Mouse (Mus musculus) heart, adult 2 months (tissue): Measurements from ENCODE around the gene Rbm6. TPM values are rescaled to one million over a fixed set of nuclear protein-coding genes. Genes with fewer than 3 reads are reported as not detected.

Experiments used
- DNase-seq, 2 experiments: peaks; one replicate each; pipeline ENCODE4 v3.0.0; 2021
- H3K27ac ChIP-seq: fragments of 200-600 bp; 2 replicates; pipeline ENCODE4 v1.8.1; 2022
- H3K27me3 ChIP-seq: fragments of 200-500 bp; 2 replicates; pipeline ENCODE4 v1.6.1; 2012; ENCODE audit warnings: mild to moderate bottlenecking, low read length, inconsistent platforms, mixed read lengths; ENCODE audit not compliant: control insufficient read depth, insufficient read depth
- H3K36me3 ChIP-seq: fragments of 200-500 bp; 2 replicates; pipeline ENCODE4 v1.6.1; 2012; ENCODE audit warnings: low read length, inconsistent platforms; ENCODE audit not compliant: control insufficient read depth, insufficient read depth
- H3K4me1 ChIP-seq: fragments of 200-500 bp; 2 replicates; pipeline ENCODE4 v1.6.1; 2011; ENCODE audit warnings: low read length; ENCODE audit not compliant: control insufficient read depth, insufficient read depth
- H3K4me3 ChIP-seq: fragments of 200-600 bp; 2 replicates; pipeline ENCODE4 v1.8.1; 2022
- H3K79me2 ChIP-seq: fragments of 200-500 bp; replicated peaks from 2 replicates; pipeline ENCODE4 v1.6.1; 2012; ENCODE audit warnings: mild to moderate bottlenecking, inconsistent platforms, low read length, moderate library complexity, mixed read lengths; ENCODE audit not compliant: control insufficient read depth, insufficient read depth
- H3K9ac ChIP-seq: fragments of 200-500 bp; 2 replicates; pipeline ENCODE4 v1.6.1; 2012; ENCODE audit warnings: low read depth, mild to moderate bottlenecking, control low read depth, inconsistent platforms, low read length, mixed read lengths
- CTCF ChIP-seq: fragments of 200-600 bp; IDR thresholded peaks from 2 replicates; pipeline ENCODE4 v1.8.1; 2022; ENCODE audit warnings: antibody characterized with exemption, mild to moderate bottlenecking, moderate library complexity
- EP300 ChIP-seq: fragments of 200-500 bp; IDR thresholded peaks from 2 replicates; pipeline ENCODE4 v1.6.1; 2011; ENCODE audit warnings: low read depth, low read length, control low read depth; ENCODE audit not compliant: insufficient read depth
- POLR2A ChIP-seq: fragments of 200-500 bp; IDR thresholded peaks from 2 replicates; pipeline ENCODE4 v1.6.1; 2011; ENCODE audit warnings: mild to moderate bottlenecking, low read depth, low read length, control low read depth; ENCODE audit not compliant: insufficient read depth
- WGBS: fragments of 180-500 bp; shearing (Covaris S2); methylation state at CpG from one replicate; pipeline ENCODE4 v1.1.7; 2018; 5-methylcytosine and 5-hydroxymethylcytosine counted together
- intact Hi-C: fragments of 180-260 bp; cut with DNase I; formaldehyde crosslinking; loops from one replicate; pipeline ENCODE4 v1.15.1; 2025
- polyA plus RNA-seq: library from polyadenylated mRNA; depleted of rRNA; stranded (reverse); fragments of >200 nt; gene quantifications from 2 replicates; pipeline ENCODE4 v1.2.3, GENCODE M21; 2012
- total RNA-seq, 2 experiments: library from RNA; stranded (reverse); gene quantifications; 2 replicates each; pipeline ENCODE4 v1.2.3; 2021

Rbm6 gene
- total and polyA plus RNA-seq, 3 experiments: 8.3 to 31.2 (median 29.8) TPM

- Histone ChIP-seq H3K36me3 (peaks cover 2% of the 10 kb centered on the region), H3K4me1 (no peaks in the 10 kb centered on the region; the same call in none of the 2 replicates), H3K27me3 (no peaks in the 10 kb centered on the region), H3K27ac (no peak overlapping the region), H3K9ac (no peak overlapping the region), H3K79me2 (peaks cover 2% of the 10 kb centered on the region; the same call in 1 of the 2 replicates), H3K4me3 (no peak overlapping the region)
- TF ChIP-seq CTCF (no peak), POLR2A (no peak), EP300 (no peak)
- WGBS: 97% methylated on average over 2 of the region's 2 CpGs
- DNase-seq: no peak
- intact Hi-C loops: no loop called here
These were observed 7.0 kb downstream of the Rbm6 start for GRCm38 (mm10) chr9:107866081-107866480.

- intact Hi-C loops: no loop called here
- Histone ChIP-seq H3K36me3 (peaks cover 3% of the 10 kb centered on the region; the same call in 1 of the 2 replicates), H3K79me2 (peaks cover 2% of the 10 kb centered on the region; the same call in 1 of the 2 replicates), H3K27me3 (no peaks in the 10 kb centered on the region), H3K4me1 (no peaks in the 10 kb centered on the region; the same call in none of the 2 replicates), H3K9ac (no peak overlapping the region), H3K27ac (no peak overlapping the region), H3K4me3 (no peak overlapping the region)
- 49% methylated on average over 1 of the region's 1 CpGs for WGBS
- no peak for DNase-seq
- TF ChIP-seq POLR2A (no peak), EP300 (no peak), CTCF (no peak)
These were observed 8.5 kb downstream of the Rbm6 start for GRCm38 (mm10) chr9:107864493-107864892.

DNA sequence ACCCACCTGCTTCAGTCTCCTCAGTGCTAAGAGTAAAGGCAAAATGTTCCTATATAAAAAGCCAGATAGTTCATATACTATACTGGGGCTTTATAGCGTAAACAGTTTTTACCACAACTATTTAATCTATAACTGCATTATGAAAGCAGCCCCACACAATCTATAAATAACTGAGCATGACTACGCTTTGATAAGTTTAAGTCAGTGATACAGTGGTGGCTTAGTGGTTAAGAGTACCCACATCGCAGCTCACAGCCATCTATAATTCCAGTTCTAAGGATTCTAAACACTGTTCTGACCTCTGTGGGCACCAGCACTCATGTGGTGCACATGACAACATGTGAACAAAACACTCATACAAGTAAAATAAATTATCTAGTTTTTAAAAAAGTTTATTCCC is 14.7 kb downstream of the Rbm6 start:
- WGBS: 71% methylated on average over 3 of the region's 3 CpGs
- no peak for DNase-seq
- intact Hi-C loops: no loop called here

DNA sequence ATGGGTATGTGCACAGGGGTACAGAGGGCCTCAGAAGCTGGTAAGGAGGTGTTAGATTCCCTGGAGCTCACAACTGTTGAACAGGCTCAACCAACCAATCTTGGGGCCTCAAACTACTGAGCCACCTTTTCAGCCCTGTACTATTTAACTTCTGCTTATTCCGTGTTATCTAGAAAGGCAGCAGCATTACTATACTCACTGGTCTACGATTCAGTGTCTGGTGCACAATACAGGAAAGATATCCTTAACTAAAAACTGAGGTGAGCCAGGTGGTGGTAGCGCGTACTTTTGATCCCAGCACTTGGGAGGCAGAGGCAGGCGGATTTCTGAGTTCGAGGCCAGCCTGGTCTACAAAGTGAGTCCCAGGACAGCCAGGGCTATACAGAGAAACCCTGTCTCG is 24.1 kb downstream of the Rbm6 start:
- Histone ChIP-seq H3K27me3 (no peaks in the 10 kb centered on the region), H3K27ac (no peak overlapping the region), H3K79me2 (no peaks in the 10 kb centered on the region; the same call in 1 of the 2 replicates), H3K4me1 (no peaks in the 10 kb centered on the region), H3K4me3 (no peak overlapping the region), H3K9ac (no peak overlapping the region), H3K36me3 (no peaks in the 10 kb centered on the region; the same call in none of the 2 replicates)
- TF ChIP-seq CTCF (no peak), POLR2A (no peak), EP300 (no peak)
- 95% methylated on average over 7 of the region's 7 CpGs for WGBS
- intact Hi-C loops: no loop called here
- no peak for DNase-seq

More for the DNA sequence above, 14.7 kb downstream of the Rbm6 start:
- H3K9ac ChIP-seq: no peak overlapping the region
- H3K79me2 ChIP-seq: no peaks in the 10 kb centered on the region; the same call in 1 of the 2 replicates
- TF ChIP-seq POLR2A (no peak), EP300 (no peak), CTCF (no peak)
- no peaks in the 10 kb centered on the region for H3K4me1 ChIP-seq
- no peaks in the 10 kb centered on the region for H3K27me3 ChIP-seq
- no peak overlapping the region for H3K27ac ChIP-seq
- H3K36me3 ChIP-seq: peaks cover 12% of the 10 kb centered on the region
- H3K4me3 ChIP-seq: no peak overlapping the region

DNA sequence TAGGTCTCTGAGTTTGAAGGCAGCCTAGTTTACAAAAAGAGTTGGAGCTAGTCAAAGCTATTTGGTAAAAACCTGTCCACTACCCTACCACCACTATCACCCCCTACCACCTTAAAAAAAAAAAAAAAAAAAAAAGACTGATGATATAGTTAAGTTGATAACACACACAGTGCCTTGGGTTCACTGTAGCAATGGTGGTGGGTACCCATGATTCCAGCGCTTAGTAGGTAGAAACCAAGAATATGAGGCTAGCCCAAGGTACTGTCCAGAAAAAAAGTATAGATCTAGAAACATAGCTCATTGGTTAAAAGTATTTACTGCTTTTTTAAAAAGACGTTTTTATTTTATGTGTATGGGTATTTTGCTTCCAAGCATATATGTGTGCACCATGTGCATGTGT is 30.3 kb downstream of the Rbm6 start:
- DNase-seq: no peak
- no peaks in the 10 kb centered on the region; the same call in none of the 2 replicates for H3K36me3 ChIP-seq
- no peak overlapping the region for H3K4me3 ChIP-seq
- WGBS: 97% methylated on average over 2 of the region's 2 CpGs
- no peak overlapping the region for H3K9ac ChIP-seq
- TF ChIP-seq POLR2A (no peak), CTCF (no peak), EP300 (no peak)
- no peak overlapping the region for H3K27ac ChIP-seq
- no peaks in the 10 kb centered on the region for H3K4me1 ChIP-seq
- H3K27me3 ChIP-seq: no peaks in the 10 kb centered on the region
- no peaks in the 10 kb centered on the region for H3K79me2 ChIP-seq
- intact Hi-C loops: no loop called here

- H3K4me1 ChIP-seq: no peaks in the 10 kb centered on the region
- no peaks in the 10 kb centered on the region for H3K27me3 ChIP-seq
- H3K36me3 ChIP-seq: no peaks in the 10 kb centered on the region
- H3K27ac ChIP-seq: no peak overlapping the region
- WGBS: 100% methylated on average over 1 of the region's 1 CpGs
- no peaks in the 10 kb centered on the region for H3K79me2 ChIP-seq
- intact Hi-C loops: no loop called here
- H3K4me3 ChIP-seq: no peak overlapping the region
- H3K9ac ChIP-seq: no peak overlapping the region
- DNase-seq: no peak
- TF ChIP-seq POLR2A: no peak
- no peak for TF ChIP-seq CTCF
- TF ChIP-seq EP300: no peak
These were observed 34.2 kb downstream of the Rbm6 start for GRCm38 (mm10) chr9:107838869-107839268.
